8 mouse cellular contexts compared by ENCODE assay signal in genomic region chr13:95563693-95564092, GRCm38 (mm10). TPM values are rescaled to one million over a fixed set of nuclear protein-coding genes. Genes with fewer than 3 reads are reported as not detected.
DNase-seq lines count a peak whose midpoint lies in the region; ATAC-seq and TF ChIP-seq lines count a peak whose summit lies in the region.

No protein-coding gene starts in this region.

- ATAC-seq in G1E (ENCODE audit: extremely low read depth, insufficient number of reproducible peaks, low FRiP score, poor library complexity, severe bottlenecking) = 0 out of 2 replicates have a peak, but pooled peaks have one; percentile 18
- peak; percentile 87 for ATAC-seq in lung, embryonic 16.5 days (ENCODE audit: low read depth)

- peaks cover 15% of the 10 kb centered on the region for H3K4me1 ChIP-seq in G1E (ENCODE audit: insufficient read depth, low read depth, low read length)
- H3K4me1 ChIP-seq in forebrain, embryonic 10.5 days = no peaks in the 10 kb centered on the region
- H3K4me1 ChIP-seq in hindbrain, embryonic 10.5 days (replicated peaks) = peaks cover 5% of the 10 kb centered on the region; the same call in 1 of the 2 replicates
- no peaks in the 10 kb centered on the region for H3K4me1 ChIP-seq in lung, embryonic 16.5 days (replicated peaks; ENCODE audit: control insufficient read depth, insufficient read depth, low read length)

- no peaks in the 10 kb centered on the region for H3K9me3 ChIP-seq in G1E (replicated peaks)
- H3K9me3 ChIP-seq in forebrain, embryonic 10.5 days = no peaks in the 10 kb centered on the region
- no peaks in the 10 kb centered on the region for H3K9me3 ChIP-seq in hindbrain, embryonic 10.5 days
- no peaks in the 10 kb centered on the region for H3K9me3 ChIP-seq in lung, embryonic 16.5 days (ENCODE audit: control insufficient read depth, low read length)

- no peak overlapping the region for H3K4me3 ChIP-seq in G1E (ENCODE audit: low read depth, low read length)
- H3K4me3 ChIP-seq in forebrain, embryonic 10.5 days = no peak overlapping the region
- no peak overlapping the region for H3K4me3 ChIP-seq in hindbrain, embryonic 10.5 days
- H3K4me3 ChIP-seq in lung, embryonic 16.5 days (ENCODE audit: low read length) = no peak overlapping the region

- 4% methylated on average over 3 of the region's 3 CpGs for WGBS in forebrain, embryonic 10.5 days
- 2% methylated on average over 3 of the region's 3 CpGs for WGBS in hindbrain, embryonic 10.5 days
- WGBS in lung, embryonic 16.5 days = 0% methylated on average over 3 of the region's 3 CpGs

- H3K27me3 ChIP-seq in G1E (ENCODE audit: insufficient read depth, low read length) = peaks cover 7% of the 10 kb centered on the region; the same call in 1 of the 2 replicates
- H3K27me3 ChIP-seq in forebrain, embryonic 10.5 days (ENCODE audit: poor library complexity, severe bottlenecking) = no peaks in the 10 kb centered on the region
- no peaks in the 10 kb centered on the region for H3K27me3 ChIP-seq in hindbrain, embryonic 10.5 days (ENCODE audit: insufficient read depth, poor library complexity, severe bottlenecking)
- H3K27me3 ChIP-seq in lung, embryonic 16.5 days (ENCODE audit: control insufficient read depth, insufficient read depth, low read depth, low read length) = no peaks in the 10 kb centered on the region

- peak; percentile 11 for DNase-seq in G1E (ENCODE audit: low spot score)
- DNase-seq in c-Kit-negative CD71-positive TER-119-positive erythroid progenitor cells, embryonic 14.5 days (ENCODE audit: low read depth, low spot score) = peak; percentile 60
- DNase-seq in forebrain, embryonic 10.5 days (ENCODE audit: extremely low spot score, low spot score) = peak; percentile 59
- peak; percentile 58 for DNase-seq in hindbrain, embryonic 10.5 days (ENCODE audit: low spot score)
- DNase-seq in layer of hippocampus, adult 9-11 months = peak; percentile 40
- DNase-seq in retina, adult 2 months (ENCODE audit: low read depth, low spot score) = peak; percentile 36
- peak; percentile 83 for DNase-seq in thymus, postnatal 14 days

- TF ChIP-seq CTCF in G1E (IDR thresholded peaks at IDR 0.05; ENCODE audit: low read depth, low read length) = peak; percentile 80

- H3K27ac ChIP-seq in forebrain, embryonic 10.5 days = no peak overlapping the region
- no peak overlapping the region for H3K27ac ChIP-seq in hindbrain, embryonic 10.5 days
- H3K27ac ChIP-seq in lung, embryonic 16.5 days (ENCODE audit: low read length) = no peak overlapping the region

- no peaks in the 10 kb centered on the region for H3K36me3 ChIP-seq in G1E (replicated peaks)
- H3K36me3 ChIP-seq in forebrain, embryonic 10.5 days (replicated peaks) = no peaks in the 10 kb centered on the region
- H3K36me3 ChIP-seq in hindbrain, embryonic 10.5 days = no peaks in the 10 kb centered on the region
- H3K36me3 ChIP-seq in lung, embryonic 16.5 days (ENCODE audit: control insufficient read depth, insufficient read depth, low read length) = no peaks in the 10 kb centered on the region

- no peak overlapping the region for H3K9ac ChIP-seq in lung, embryonic 16.5 days (ENCODE audit: low read length)

- no peak overlapping the region for H3K4me2 ChIP-seq in lung, embryonic 16.5 days (ENCODE audit: low read depth, low read length)

RNA-seq across cellular contexts. Expression of gene F2rl1, which starts 38.7 kb away (rescaled TPM):
- total RNA-seq in G1E (2014; fragmentation: Nextera tagmentation) = not detected in 2 replicates
- 0.05 and 0.06 TPM in 2 replicates for total RNA-seq in G1E (2017)
- not detected in 2 replicates for polyA plus RNA-seq in G1E (2012)
- 0.16 TPM in 1 of 2 replicates, not detected in the other for polyA plus RNA-seq in forebrain, embryonic 10.5 days (2016; fragmentation: Nextera tagmentation; extraction: Ambion mirVana)
- 0.05 and 0.07 TPM in 2 replicates for polyA plus RNA-seq in hindbrain, embryonic 10.5 days (2016; fragmentation: Nextera tagmentation; extraction: Ambion mirVana)
- 5.5 and 5.8 TPM in 2 replicates for polyA plus RNA-seq in lung, embryonic 16.5 days (2015; fragmentation: Nextera tagmentation; extraction: Ambion mirVana)

RNA-seq across cellular contexts. Expression of gene F2r, which starts 54.6 kb away (rescaled TPM):
- total RNA-seq in G1E (2014; fragmentation: Nextera tagmentation) = not detected in 2 replicates
- total RNA-seq in G1E (2017) = not detected in 2 replicates
- polyA plus RNA-seq in G1E (2012) = 0.02 and 0.03 TPM in 2 replicates
- 106 and 110 TPM in 2 replicates for polyA plus RNA-seq in forebrain, embryonic 10.5 days (2016; fragmentation: Nextera tagmentation; extraction: Ambion mirVana)
- polyA plus RNA-seq in hindbrain, embryonic 10.5 days (2016; fragmentation: Nextera tagmentation; extraction: Ambion mirVana) = 93.4 and 117 TPM in 2 replicates
- 123 and 124 TPM in 2 replicates for polyA plus RNA-seq in lung, embryonic 16.5 days (2015; fragmentation: Nextera tagmentation; extraction: Ambion mirVana)

Comparison
In these comparisons a context has a peak if more than half of its experiments do, and no peak if none do; other contexts are left out.
1. DNase-seq: peak in every context shown above with its lines; median percentile 83 in thymus, postnatal 14 days; 60 in c-Kit-negative CD71-positive TER-119-positive erythroid progenitor cells, embryonic 14.5 days; 59 in forebrain, embryonic 10.5 days; 58 in hindbrain, embryonic 10.5 days; 40 in layer of hippocampus, adult 9-11 months; 36 in retina, adult 2 months; 11 in G1E.
2. RNA of gene F2r, which starts 54.6 kb away (polyA plus RNA-seq): 123 to 124 TPM in lung, embryonic 16.5 days, 106 to 110 TPM in forebrain, embryonic 10.5 days and 93.4 to 117 TPM in hindbrain, embryonic 10.5 days; 0.02 to 0.03 TPM in G1E; every median in the first group is over 10 times any median in the second.